Mouse (Mus musculus): Measurements from ENCODE around the gene Slc16a1.

Slc16a1 gene

DNA sequence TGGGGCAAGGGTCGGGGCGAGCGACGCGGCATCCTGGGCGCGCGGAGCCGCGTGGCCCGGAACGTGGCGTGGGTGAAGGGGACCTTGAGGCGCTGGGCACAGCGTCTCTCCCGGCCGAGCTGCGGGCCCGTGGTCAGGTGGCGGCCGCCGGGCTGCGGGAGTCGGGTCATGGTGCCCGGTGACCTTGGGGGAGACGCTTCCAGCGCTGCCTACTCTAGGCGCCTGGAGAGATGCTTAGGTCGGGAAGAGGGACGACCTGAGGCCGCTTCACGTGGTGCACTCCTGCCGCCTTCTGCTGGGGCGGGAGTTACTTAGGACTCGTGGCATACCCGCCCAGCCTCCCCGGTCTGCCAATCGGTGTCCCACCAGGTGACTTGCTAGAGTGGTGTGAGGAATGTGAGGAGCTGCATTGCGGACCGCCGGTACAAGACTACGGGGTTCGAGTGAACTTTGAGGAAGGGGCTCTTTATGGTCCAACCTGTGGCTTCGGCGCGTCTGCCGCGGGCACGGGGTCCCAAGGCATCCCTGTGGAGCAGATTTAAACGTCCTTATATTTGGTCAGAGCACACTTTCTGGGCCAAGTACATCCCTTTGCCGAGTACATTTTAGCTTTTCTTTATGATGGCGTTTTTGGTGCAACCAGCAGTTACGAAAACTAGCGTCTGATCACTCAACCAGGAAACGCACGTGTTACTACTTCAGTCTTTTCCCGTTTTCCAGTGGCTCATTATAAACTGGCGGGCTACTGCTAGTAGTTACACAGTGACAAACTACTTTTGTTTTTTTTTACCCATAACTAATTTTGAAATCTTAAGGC is 672 bp downstream of the Slc16a1 start:
- DNase-seq (ENCODE audit: low spot score in 2 of 2): peak; percentile 74 to 87

DNA sequence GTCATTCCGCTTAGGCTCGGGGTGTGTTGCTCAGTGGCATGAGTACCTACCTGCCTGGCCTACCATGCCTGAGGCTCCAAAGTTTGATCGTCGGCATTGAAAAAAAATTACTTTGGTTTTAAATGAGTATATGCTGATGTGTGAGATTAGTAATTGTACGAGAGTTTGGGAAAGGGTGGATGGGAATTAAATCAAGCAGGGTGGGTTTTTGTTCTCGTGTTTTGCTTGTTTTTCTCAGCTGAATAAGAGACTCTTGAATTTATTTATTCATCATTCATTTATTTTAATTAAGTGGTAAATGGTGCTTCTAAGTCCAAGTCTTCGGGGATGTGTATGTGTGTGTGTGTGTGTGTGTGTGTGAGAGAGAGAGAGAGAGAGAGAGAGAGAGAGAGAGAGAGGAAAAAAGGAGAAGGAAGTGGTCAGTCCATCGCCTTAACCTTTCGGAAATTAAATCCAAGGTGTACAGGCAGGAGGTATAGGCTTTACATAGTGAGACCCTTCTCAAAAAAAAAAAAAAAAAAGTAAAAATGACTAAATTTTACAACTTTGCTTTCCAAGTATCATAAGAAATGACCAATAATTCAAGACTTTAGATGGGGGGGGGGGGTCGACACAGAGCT is 1.4 kb downstream of the Slc16a1 start:
- no peak for DNase-seq (ENCODE audit: low spot score in 2 of 2)

DNA sequence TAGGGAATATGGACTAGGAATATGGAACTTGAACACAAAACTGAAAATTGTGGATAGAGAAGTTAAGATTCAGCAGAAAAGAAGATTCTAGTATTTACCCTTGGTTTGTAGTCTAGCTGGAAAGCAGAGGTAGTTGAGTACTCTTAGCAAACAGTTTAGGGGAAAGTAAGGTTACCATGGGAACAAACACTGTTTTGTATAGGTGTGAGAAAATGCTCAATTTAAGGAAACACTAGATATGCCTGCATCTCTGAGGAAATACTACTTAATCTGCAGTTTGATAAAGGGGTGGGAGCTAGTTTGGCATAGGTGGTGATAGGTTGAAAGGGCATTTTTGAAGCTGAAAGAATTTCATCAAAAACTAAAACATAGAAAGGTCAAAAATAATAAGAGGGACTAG is 2.4 kb downstream of the Slc16a1 start:
- no peak for DNase-seq (ENCODE audit: low spot score in 2 of 2)

DNA sequence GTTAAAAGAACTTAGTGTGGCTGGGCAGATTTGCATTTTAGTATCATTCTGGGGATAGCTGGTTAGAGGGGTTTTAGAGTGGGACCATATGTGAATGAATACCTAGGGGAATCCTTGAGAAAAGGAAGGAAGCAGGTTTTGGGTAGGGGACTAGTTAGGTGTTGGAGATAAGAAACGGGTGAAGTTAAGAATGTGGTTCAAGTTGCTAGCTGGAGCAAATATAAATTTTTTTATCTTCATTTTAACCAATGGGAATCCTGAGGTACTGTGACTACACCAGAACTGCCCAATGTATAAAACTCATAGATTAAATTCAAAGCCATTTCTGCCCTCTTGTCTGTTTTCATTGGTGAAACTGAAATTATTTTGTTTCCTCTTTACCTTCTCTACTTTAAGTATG is 2.8 kb downstream of the Slc16a1 start:
- DNase-seq (ENCODE audit: low spot score in 2 of 2): no peak

DNA sequence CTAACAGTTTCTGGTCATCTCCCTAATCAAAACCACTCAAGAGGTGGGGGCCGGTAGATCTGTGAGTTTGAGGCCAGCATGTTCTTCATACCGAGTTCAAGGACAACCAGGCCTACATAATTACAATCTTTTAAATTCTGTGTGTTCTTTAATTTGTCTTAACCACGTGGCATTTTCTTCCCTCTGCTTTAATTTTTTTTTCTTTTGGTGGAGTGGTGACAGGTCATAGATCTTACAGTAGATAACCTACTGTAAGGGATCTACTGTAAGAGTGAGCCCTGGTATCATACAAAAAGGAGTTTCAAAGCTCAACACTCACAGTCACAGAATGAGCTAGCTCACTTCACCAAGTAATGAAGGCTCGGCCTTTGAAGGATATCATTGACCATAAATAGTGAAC is 4.6 kb downstream of the Slc16a1 start:
- DNase-seq (ENCODE audit: low spot score in 2 of 2): no peak

DNA sequence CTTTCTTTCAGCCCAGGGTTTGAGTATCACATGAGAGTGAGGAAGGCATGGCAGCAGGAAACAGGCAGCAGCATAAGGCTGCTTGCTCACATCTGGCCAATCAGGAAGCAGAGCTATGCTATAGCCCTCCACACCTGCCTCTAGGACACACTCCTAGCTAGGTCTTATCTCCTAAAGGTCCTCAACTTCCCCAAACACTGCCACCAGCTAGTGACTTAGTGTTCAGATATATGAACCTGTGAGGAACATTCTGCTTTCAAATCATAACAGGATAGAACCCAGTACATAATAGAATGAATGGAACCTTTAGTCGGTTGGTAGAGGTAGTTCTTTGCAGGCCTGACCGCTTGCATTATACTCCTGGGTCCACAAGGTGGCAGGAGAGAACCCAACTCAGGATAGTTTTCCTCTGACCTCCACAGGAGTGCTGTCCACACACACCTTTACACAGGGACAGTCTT is 5.4 kb downstream of the Slc16a1 start:
- peak; percentile 66 to 80 for DNase-seq (ENCODE audit: low spot score in 2 of 2)

DNA sequence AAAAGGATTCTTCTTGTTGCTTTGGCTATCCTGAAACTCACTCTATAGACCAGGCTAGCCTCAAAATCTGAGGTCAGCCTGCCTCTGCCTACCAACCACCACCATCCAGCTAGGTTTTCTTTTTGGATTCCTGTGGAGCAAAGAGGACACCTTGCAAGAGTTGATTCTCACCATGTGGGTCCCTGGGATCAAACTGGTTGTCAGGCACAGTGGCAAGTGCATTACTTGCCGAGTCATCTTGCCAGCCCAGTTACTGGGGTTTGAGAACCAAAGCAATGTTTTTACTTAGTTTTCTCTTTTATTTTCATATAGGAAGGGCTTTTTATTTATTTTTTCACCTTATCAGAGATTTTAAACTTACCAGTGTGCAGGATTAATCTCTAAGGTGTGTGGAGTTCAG is 5.9 kb downstream of the Slc16a1 start:
- no peak for DNase-seq (ENCODE audit: low spot score in 2 of 2)

DNA sequence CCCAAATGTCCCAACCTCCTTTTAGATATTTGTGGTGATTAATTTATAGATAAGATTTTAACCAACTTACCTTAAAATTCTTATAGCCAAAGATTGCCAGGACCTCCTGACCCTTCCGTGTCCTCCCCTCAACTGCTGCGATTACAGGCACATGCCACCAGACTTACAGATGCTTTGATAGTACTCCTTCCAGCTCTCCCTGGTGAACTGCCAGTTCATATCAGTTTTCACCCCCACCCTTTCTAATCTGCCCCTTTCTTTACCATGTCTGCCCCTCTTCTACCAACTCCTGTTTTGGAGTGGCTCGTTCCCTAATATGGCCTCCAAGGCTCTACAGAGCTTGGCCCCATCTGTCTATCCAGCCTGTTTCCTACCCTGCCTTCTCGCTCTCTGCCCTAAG is 15.8 kb downstream of the Slc16a1 start:
- DNase-seq (ENCODE audit: low spot score in 2 of 2): no peak

DNA sequence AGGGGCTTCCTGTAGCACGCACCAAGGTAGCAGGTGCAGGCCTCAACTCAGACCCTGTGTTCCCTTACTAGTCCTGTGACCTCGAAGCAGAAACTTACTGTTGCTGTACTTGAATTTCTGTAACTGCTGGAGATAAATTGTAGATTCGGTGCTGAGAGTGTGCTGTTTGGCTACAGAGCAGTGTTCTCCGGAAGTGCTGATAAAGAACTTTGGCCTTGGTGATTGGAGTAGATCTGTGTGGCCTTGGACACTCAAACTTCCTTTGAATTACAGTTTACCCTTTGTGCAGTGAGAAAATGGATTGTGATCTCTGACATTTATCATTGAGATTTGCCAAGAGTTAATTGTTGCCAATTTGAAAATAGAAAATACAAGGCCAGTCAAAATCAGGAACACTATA is 16.5 kb downstream of the Slc16a1 start:
- no peak for DNase-seq (ENCODE audit: low spot score in 2 of 2)

DNA sequence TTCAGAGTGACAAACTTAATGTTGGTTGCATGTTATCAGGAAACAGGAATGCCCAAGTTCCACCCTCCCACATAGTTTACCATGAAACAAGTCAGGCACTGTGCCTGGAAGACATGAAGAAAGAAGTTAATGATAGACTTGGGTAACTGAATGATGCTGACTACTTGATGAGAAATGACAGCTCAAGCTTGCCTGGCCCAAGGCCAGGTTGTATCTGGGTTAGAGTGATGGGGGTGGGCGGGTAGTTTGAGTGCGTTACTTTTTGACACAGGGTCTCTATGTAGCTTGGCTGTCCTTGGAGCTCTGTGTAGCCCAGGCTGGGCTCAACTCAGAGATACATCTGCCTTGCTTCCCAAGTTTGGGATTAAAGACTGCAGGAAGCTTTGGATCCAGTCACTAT is 20.2 kb downstream of the Slc16a1 start:
- no peak for DNase-seq (ENCODE audit: low spot score in 2 of 2)

DNA sequence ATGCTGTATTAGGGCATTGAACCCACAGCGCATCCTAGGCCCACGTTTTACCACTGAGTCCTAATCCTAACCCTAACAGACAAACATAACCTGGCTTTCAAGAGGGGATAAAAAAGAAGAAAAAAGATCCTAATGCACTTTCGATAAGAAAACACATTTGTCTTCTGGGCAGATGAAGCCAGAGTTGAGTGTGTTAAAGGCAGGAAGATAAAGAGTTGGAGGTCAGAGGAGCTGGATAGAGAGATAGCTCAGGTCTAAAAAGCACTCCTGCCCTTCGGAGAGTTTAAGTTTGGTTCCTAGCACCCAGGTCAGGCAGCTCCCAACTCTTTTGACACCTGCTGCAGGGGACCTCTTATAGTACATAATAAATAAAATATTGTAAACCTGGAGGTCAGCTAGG is 21.3 kb downstream of the Slc16a1 start:
- no peak for DNase-seq (ENCODE audit: low spot score in 2 of 2)

DNA sequence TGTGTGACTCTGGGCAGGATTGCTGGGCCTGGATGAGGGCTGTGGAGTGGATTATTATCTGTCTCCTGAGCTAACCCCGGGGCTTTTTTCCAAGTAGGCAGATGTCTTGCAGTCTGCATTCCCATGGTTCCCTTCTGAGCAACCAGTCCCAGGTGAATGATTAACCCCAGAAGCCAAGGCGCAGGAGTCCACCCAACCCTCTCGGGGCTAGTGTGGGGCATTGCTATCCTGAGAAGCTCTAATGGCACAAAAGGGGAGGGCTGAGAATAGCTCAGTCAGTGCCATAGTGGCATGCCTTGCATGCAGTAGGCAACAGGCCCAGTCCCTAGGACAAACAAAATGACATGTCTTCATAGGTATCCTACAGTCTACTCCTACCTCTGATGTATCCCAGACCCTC is 22.1 kb downstream of the Slc16a1 start:
- no peak for DNase-seq (ENCODE audit: low spot score in 2 of 2)

DNA sequence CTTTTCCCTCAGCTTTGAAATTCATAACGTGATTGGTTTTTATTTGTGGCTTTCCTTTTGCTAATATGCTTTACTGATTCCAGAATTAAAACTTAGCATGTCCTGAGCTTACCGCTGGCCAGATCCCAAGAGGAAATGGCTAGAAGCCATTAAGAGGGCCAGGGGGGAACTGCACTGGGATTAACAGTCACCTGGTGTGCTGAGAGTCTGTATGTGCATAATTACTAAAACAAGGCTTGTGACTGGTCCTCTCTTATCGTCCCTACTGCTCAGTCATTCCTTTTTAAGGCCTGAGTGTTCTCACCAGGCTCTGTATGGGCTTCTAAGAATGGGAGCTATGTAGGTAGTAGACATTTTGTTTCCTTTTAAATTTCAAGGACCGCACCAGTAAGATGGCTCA is 23.5 kb downstream of the Slc16a1 start:
- DNase-seq (ENCODE audit: low spot score in 2 of 2): no peak

DNA sequence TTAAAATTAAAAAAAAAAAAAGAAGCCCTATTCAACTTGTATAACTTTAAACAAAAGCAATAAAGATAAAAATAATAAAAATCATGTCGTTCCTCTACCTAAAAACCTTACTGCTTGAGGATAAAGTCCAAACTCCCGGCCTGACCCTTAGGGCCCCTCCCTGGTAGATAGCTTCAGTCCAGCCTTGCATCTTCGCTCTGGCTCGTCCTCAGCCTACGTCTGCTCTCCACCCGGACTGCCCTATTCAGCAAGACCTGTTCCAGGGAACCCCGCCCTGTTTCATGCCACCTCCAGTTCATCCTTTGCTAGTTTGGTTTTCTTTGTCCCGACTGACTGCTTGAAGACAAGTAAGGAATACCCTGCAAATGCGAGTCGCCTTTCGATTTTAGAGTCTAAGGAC is 24.5 kb downstream of the Slc16a1 start:
- no peak for DNase-seq (ENCODE audit: low spot score in 2 of 2)

DNA sequence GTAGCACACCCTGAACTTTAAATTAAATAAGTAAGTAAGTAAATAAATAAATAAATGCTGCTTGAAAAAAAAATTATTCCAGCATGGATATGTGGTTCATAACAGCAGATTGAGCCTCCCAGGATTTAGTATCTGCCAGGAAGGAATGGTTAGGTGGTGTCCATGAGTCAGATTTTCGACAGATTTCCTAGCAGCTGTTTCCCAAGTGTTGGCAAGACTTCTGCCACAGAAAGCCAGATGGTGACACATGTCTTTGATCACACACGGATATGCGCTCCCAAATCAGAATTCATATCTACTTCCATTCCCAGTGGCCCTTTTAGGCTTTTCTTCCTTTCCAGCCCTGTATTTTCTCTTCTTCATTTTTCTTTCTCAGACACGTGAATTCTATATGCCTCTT is 28.5 kb downstream of the Slc16a1 start:
- no peak for DNase-seq (ENCODE audit: low spot score in 2 of 2)

DNA sequence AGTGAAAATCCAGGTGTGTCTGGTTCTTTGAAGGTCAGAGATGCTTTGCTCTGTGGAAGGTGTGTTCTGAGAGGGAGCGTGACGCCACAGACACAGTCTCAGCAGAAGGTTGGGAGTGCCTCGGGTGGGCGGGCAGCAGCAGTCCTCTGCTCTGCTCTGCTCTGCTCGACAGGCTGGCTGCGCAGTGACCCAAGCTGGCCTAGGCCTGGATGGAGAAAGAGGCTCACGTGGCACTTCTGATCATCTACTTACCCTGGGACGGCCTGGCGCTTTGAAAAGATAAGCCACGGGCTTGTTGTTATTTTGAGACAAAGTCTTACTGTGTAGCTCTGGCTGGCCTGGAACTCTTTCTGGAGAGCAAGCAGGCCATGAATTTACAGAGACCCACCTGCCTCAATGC is 29.0 kb downstream of the Slc16a1 start:
- no peak for DNase-seq (ENCODE audit: low spot score in 2 of 2)

DNA sequence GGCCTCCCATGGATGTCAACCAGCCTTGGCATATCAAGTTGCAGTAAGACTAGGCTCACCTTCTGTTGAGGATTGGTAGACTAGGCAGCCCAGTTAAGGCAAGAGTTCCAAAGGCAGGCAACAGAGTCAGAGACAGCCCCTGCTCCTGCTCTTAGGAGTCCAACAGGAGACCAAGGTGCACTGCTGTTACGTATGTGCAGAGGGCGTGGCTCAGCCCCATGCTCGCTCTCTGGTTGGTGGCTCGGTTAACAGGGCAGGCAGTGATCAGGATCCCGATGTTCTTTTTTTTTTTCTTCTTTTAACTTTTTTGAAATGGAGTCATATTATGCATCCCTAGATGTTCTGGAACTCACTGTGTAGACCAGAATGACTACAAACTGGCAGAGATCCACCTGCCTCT is 30.5 kb downstream of the Slc16a1 start:
- DNase-seq (ENCODE audit: low spot score in 2 of 2): peak; percentile 61 to 77

DNA sequence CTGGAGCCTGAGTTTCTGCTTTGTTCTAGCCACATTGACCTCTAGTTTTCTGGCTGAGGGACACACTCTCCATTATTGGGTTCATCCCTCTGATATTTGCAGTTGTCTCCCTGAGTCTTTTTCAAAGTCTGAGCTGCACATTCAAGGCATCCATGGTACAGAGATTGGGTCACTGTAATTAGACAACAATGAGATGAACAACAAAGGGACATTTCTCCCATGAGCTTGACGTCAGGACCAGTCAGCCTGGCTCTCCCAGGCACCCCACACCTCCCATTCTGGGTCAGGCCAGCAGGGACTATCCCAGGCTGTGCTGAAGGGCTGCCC is 31.4 kb downstream of the Slc16a1 start:
- DNase-seq (ENCODE audit: low spot score in 2 of 2): no peak

DNA sequence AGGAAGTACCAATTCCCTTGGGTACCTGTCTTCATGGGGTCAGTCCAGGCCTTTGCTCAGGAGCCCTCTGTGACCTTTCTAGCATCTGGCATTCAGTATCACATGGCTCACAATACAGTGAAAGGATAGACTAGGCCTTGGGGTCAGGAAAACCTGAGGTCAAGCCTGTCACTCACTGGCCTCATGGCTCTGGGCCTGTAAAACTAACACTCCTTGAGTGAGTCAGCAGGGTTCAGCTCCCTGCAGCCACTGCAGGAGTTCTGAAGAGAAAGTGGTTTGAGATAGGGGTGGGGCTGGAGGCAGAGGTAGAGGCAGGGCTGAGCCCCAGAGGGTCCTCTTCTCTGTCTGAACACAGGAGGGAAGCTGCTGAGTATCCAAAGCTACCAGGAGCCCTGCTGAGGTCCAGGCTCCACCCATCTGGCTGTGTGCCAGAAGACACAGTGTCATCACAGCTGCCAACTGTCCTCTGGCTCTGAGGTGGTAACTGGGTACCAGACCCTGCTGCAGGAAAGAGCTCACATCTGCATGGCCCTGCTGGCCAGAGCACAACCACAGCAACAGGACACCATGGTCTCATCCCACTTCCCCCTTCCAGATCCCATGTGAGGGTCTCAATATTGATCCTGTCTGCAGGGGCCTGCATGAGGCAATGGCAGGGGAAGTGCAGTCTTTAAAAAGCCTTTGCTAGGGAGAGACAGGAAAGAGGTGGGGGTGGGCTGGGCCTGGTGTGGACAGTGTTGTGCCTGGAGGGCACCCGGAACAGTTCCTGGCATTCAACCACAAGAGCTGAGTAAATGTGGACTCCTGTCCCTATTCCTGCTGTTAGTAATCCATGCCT is 31.9 kb downstream of the Slc16a1 start:
- peak in 1 of 2 experiments; percentile 69 for DNase-seq (ENCODE audit: low spot score in 2 of 2)

DNA sequence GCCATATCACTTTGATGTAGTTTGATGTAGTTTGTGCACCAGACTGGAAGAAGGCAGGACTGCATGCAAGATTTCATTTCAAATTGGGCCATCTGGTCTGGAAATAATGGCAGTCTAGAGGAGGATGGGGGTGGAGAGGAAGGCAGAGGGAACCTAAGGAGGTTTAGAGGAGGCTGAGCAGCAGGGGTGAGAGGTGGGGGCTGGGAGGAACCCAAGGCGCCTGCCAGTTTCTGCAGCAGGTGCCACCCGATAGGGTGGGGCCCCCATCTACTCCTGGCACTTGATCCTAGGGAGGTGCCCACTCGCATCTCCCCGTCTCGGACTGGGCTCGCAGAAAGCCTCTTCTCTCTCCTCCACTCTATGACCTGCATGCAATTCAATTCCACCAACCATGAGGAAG is 33.1 kb downstream of the Slc16a1 start:
- peak; percentile 87 to 88 for DNase-seq (ENCODE audit: low spot score in 2 of 2)

DNA sequence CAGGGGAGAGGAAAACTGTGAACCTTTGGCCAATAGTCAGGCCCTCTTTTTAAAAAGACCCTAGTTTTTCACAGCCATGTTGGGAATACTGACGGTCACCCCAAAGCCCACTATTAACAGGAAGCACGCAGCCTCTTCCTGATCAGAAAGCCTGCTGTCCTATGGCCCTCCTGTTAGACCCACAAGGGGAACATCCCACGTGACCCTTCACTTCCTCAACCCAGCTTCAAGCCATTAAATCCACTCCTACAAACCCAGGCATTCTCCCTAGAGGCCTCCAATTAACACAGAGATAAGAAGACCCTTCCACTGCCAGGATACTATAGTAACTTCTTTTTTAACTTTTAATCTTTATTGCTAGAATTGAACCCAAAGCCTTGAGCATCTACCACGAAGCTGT is 33.6 kb downstream of the Slc16a1 start:
- DNase-seq (ENCODE audit: low spot score in 2 of 2): no peak

DNA sequence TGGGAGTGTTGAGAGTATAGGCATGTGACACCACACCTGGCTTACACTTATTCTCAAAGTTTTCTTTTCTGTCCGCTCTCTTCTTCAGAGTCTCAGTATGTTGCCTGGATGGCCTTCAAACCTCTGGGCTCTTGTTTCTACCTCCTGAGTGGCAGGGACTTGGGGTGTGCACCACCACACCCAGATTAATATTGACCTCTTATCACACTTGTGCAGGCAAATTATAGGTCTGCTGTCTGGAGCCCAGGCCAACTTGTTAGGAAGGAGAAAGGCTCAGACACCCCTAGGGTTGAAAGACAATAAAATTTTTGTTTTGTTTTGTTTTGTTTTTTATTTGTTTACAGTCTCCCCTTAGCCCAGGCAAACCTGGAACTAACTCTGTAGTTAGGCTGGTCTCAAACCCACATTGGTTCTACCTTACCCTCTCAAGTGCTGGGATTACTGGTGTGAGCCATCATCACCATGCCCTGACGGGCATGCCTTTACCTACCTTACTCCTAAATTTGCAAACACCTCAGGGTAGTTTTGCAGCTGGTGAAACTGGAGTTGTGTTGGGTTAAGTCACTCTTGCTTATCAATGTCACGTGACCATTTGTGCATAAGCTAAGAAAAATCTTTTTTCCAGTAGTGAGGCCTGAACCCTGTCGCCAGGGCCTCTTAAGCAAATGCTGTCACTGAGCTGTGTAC is 35.3 kb downstream of the Slc16a1 start:
- peak; percentile 65 to 71 for DNase-seq (ENCODE audit: low spot score in 2 of 2)
